Mouse (Mus musculus) kidney, adult 11 months (tissue): ENCODE results near the gene Etaa1.
"Not testable (repeated sequence)": the region's sequence is repeated elsewhere in the genome, so short reads cannot be mapped to it uniquely, and the experiment has no call there.

Experiments used
- DNase-seq: peaks from one replicate; pipeline ENCODE4 v3.0.0; 2022

Gene Etaa1

GRCm38 (mm10) chr11:17953231-17954134 lies at the start of gene Etaa1:
Etaa1 (minus strand) TSS chr11:17953875.
- DNase-seq, result peak; percentile 92

- no peak for DNase-seq
Observed at GRCm38 (mm10) chr11:17994151-17994550, 40.5 kb upstream of the Etaa1 start.

GRCm38 (mm10) chr11:17992311-17992710 lies 38.6 kb upstream of the Etaa1 start:
- no peak for DNase-seq

GRCm38 (mm10) chr11:17983331-17983730 lies 29.7 kb upstream of the Etaa1 start:
- DNase-seq, result no peak

GRCm38 (mm10) chr11:17981246-17981645 lies 27.6 kb upstream of the Etaa1 start:
- no peak for DNase-seq

GRCm38 (mm10) chr11:17975581-17975980 lies 21.9 kb upstream of the Etaa1 start:
- no peak for DNase-seq

GRCm38 (mm10) chr11:17952791-17953190 lies 884 bp downstream of the Etaa1 start:
- DNase-seq, result no peak

- DNase-seq, result no peak
Observed at GRCm38 (mm10) chr11:17951336-17951735, 2.3 kb downstream of the Etaa1 start.

GRCm38 (mm10) chr11:17939168-17939567 lies 14.5 kb downstream of the Etaa1 start:
- DNase-seq, result no peak

- no peak for DNase-seq
Observed at GRCm38 (mm10) chr11:17937931-17938330, 15.7 kb downstream of the Etaa1 start.

GRCm38 (mm10) chr11:17917905-17918304 lies 35.8 kb downstream of the Etaa1 start:
- no peak for DNase-seq

- no peak for DNase-seq
Observed at GRCm38 (mm10) chr11:17917101-17917500, 36.6 kb downstream of the Etaa1 start.

- no peak for DNase-seq
Observed at GRCm38 (mm10) chr11:17916486-17916885, 37.2 kb downstream of the Etaa1 start.

GRCm38 (mm10) chr11:17900996-17901395 lies 52.7 kb downstream of the Etaa1 start:
- not testable (repeated sequence) for DNase-seq
